Mouse (Mus musculus): Measurements from ENCODE around the gene C130032M10Rik. TPM values are rescaled to one million over a fixed set of nuclear protein-coding genes. Genes with fewer than 3 reads are reported as not detected.
A peak's percentile ranks its signal among the peaks of the same experiment; 100 is the strongest.

Gene C130032M10Rik
- polyA plus RNA-seq (2012; rRNA removed) (1.9 and 2.0 TPM in 2 replicates), polyA plus RNA-seq (2014; fragmentation: Nextera tagmentation; extraction: Ambion mirVana) (1.3 and 3.4 TPM in 2 replicates)

DNA sequence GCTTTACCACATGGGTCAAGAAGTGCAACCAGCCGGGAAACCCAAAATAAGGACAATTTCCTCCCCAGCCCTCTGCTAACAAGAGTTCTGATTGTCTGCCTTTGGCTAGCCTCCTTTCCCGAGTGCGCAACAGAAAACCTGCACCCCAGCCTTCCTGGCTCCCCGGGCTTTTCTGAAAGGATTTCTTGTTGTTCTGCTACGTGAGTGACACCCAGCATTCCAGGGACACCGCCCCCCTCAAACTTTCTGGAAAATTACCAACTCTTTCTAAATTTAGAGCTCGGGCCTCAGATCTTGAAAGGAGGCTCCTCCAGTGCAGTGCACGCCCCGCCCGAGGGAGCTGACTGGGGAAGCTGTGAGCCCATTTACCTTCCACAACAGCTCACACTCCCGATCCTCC lies at the start of gene C130032M10Rik:
Gene C130032M10Rik, plus strand, starts transcription at position 334 of the 400 bp plus-strand sequence.
- peaks cover 16% of the 10 kb centered on the region for H3K36me3 ChIP-seq (ENCODE audit: control insufficient read depth, insufficient read depth, low read length)
- H3K27me3 ChIP-seq (ENCODE audit: control insufficient read depth, insufficient read depth, low read length), result no peaks in the 10 kb centered on the region
- WGBS, result 72% methylated on average over 11 of the region's 11 CpGs
- peaks cover 15% of the 10 kb centered on the region for H3K9me3 ChIP-seq (ENCODE audit: control insufficient read depth, low read length)
- H3K4me2 ChIP-seq (replicated peaks; ENCODE audit: low read depth, low read length, severe bottlenecking), result no peak within 1 kb of the TSS
- no peak within 1 kb of the TSS for H3K9ac ChIP-seq (ENCODE audit: low read depth, low read length, severe bottlenecking)
- DNase-seq (ENCODE audit: low spot score) (no peak), ATAC-seq (ENCODE audit: low FRiP score, low read depth) (peak; percentile 23; the same call in 1 of the 2 replicates)
- no peaks in the 10 kb centered on the region for H3K4me1 ChIP-seq (ENCODE audit: control insufficient read depth, insufficient read depth, low read length)
- H3K4me3 ChIP-seq (replicated peaks; ENCODE audit: low read length), result no peak within 1 kb of the TSS
- TF ChIP-seq POLR2A (IDR thresholded peaks at IDR 0.05; ENCODE audit: borderline replicate concordance, extremely low read depth, insufficient read depth, insufficient read length), result no peak
- H3K27ac ChIP-seq (replicated peaks; ENCODE audit: low read depth, low read length), result peak within 1 kb of the TSS; percentile 41; the same call in 1 of the 2 replicates

DNA sequence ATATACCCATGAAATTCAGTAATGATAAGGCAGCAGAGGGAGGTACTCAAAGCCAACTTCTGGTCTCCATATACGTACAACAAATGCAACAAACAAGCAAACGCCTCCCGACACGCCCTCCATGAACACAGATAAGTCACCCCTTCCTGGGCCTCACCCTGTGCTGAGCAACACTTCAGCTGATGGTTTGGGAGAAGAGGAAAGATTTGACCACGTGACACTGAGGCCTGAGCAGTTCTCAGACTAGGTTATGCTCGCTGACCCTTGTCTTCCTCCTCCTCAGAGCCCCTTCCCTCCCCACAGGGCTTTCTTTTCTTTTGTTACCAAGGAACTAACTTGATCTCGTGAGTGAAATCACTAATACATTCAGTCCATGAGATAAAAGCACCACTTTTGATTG lies 48.6 kb upstream of the C130032M10Rik start:
- no peaks in the 10 kb centered on the region for H3K9me3 ChIP-seq (ENCODE audit: control insufficient read depth, low read length)
- 87% methylated on average over 7 of the region's 7 CpGs for WGBS
- ATAC-seq (ENCODE audit: low FRiP score, low read depth), result no peak
- no peak overlapping the region for H3K9ac ChIP-seq (ENCODE audit: low read depth, low read length, severe bottlenecking)
- H3K4me1 ChIP-seq (ENCODE audit: control insufficient read depth, insufficient read depth, low read length), result no peaks in the 10 kb centered on the region
- no peak overlapping the region for H3K4me2 ChIP-seq (replicated peaks; ENCODE audit: low read depth, low read length, severe bottlenecking)
- no peak for TF ChIP-seq POLR2A (IDR thresholded peaks at IDR 0.05; ENCODE audit: borderline replicate concordance, extremely low read depth, insufficient read depth, insufficient read length)
- no peak overlapping the region for H3K4me3 ChIP-seq (replicated peaks; ENCODE audit: low read length)
- peaks cover 31% of the 10 kb centered on the region for H3K36me3 ChIP-seq (ENCODE audit: control insufficient read depth, insufficient read depth, low read length)
- no peak for DNase-seq (ENCODE audit: low spot score)
- no peak overlapping the region for H3K27ac ChIP-seq (replicated peaks; ENCODE audit: low read depth, low read length)
- no peaks in the 10 kb centered on the region for H3K27me3 ChIP-seq (ENCODE audit: control insufficient read depth, insufficient read depth, low read length)

DNA sequence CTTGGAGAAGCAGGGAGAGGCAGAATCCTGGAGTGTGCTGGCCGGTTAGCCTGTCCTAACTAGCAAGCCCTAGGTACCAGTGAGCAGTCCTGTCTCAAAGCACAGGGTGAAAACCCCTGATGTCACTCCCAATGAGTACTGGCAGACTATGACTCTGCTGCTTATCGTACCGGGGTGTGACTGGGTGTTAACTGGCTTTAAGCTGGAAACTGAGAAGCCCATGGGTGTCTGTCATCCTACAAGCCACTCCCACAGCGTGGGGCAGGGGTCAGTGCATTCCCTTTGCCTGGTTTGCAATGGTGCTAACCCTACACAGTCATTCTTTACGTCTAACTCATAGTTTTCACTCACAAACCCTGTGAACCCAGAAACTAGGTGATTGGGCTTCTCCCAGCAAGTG lies 47.3 kb upstream of the C130032M10Rik start:
- no peak for ATAC-seq (ENCODE audit: low FRiP score, low read depth)
- 76% methylated on average over 5 of the region's 5 CpGs for WGBS
- TF ChIP-seq POLR2A (IDR thresholded peaks at IDR 0.05; ENCODE audit: borderline replicate concordance, extremely low read depth, insufficient read depth, insufficient read length), result no peak
- Histone ChIP-seq H3K4me3 (replicated peaks; ENCODE audit: low read length) (no peak overlapping the region), H3K27ac (replicated peaks; ENCODE audit: low read depth, low read length) (no peak overlapping the region), H3K9me3 (ENCODE audit: control insufficient read depth, low read length) (no peaks in the 10 kb centered on the region), H3K4me2 (replicated peaks; ENCODE audit: low read depth, low read length, severe bottlenecking) (no peak overlapping the region), H3K36me3 (ENCODE audit: control insufficient read depth, insufficient read depth, low read length) (peaks cover 25% of the 10 kb centered on the region), H3K9ac (ENCODE audit: low read depth, low read length, severe bottlenecking) (no peak overlapping the region), H3K27me3 (ENCODE audit: control insufficient read depth, insufficient read depth, low read length) (no peaks in the 10 kb centered on the region), H3K4me1 (ENCODE audit: control insufficient read depth, insufficient read depth, low read length) (no peaks in the 10 kb centered on the region)
- no peak for DNase-seq (ENCODE audit: low spot score)

DNA sequence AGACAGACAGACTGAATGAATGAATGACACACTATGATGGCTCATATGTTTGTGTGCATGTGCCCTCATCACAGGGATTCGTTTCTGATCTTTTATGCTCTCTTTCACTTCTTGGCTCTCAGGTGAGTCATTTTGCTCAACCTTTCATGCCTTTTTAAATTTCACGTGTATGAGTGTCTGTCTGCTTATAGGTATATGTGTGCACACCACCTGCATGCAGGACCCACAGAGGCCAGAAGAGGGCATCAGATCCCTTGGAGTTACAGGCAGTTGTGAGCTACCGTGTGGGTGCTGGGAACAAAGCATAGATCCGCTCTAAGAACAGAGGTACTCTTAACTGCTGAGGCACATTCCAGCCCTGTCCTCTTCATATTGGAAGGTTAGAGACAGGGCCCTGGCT lies 46.8 kb upstream of the C130032M10Rik start:
- no peak overlapping the region for H3K4me2 ChIP-seq (replicated peaks; ENCODE audit: low read depth, low read length, severe bottlenecking)
- H3K36me3 ChIP-seq (ENCODE audit: control insufficient read depth, insufficient read depth, low read length), result peaks cover 23% of the 10 kb centered on the region
- no peak overlapping the region for H3K27ac ChIP-seq (replicated peaks; ENCODE audit: low read depth, low read length)
- no peak for DNase-seq (ENCODE audit: low spot score)
- ATAC-seq (ENCODE audit: low FRiP score, low read depth), result no peak
- no peak overlapping the region for H3K9ac ChIP-seq (ENCODE audit: low read depth, low read length, severe bottlenecking)
- H3K4me1 ChIP-seq (ENCODE audit: control insufficient read depth, insufficient read depth, low read length), result no peaks in the 10 kb centered on the region
- no peak for TF ChIP-seq POLR2A (IDR thresholded peaks at IDR 0.05; ENCODE audit: borderline replicate concordance, extremely low read depth, insufficient read depth, insufficient read length)
- no peak overlapping the region for H3K4me3 ChIP-seq (replicated peaks; ENCODE audit: low read length)
- no peaks in the 10 kb centered on the region for H3K9me3 ChIP-seq (ENCODE audit: control insufficient read depth, low read length)
- 94% methylated on average over 4 of the region's 4 CpGs for WGBS
- H3K27me3 ChIP-seq (ENCODE audit: control insufficient read depth, insufficient read depth, low read length), result no peaks in the 10 kb centered on the region

DNA sequence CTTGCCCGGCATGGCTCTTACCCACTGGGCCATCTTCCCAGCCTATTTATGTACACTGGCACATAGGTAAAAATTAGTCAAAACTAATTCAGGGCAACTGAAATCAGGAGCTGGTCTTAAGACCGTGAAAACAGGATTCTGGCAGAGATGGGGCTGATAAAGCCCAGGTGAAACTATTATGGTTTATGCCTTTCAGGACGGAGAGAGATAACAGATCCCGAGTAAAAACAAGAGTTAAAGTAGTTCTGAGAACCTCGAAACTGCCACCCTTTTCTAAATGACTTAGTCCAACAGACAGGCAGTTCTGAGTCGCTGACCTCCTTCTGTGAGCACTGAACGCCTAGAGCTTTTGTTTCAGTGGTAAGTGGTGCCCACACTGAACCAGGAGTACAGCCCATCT lies 43.6 kb upstream of the C130032M10Rik start:
- Histone ChIP-seq H3K4me3 (replicated peaks; ENCODE audit: low read length) (no peak overlapping the region), H3K27ac (replicated peaks; ENCODE audit: low read depth, low read length) (no peak overlapping the region), H3K9ac (ENCODE audit: low read depth, low read length, severe bottlenecking) (no peak overlapping the region), H3K4me1 (ENCODE audit: control insufficient read depth, insufficient read depth, low read length) (no peaks in the 10 kb centered on the region), H3K9me3 (ENCODE audit: control insufficient read depth, low read length) (no peaks in the 10 kb centered on the region), H3K27me3 (ENCODE audit: control insufficient read depth, insufficient read depth, low read length) (no peaks in the 10 kb centered on the region), H3K4me2 (replicated peaks; ENCODE audit: low read depth, low read length, severe bottlenecking) (no peak overlapping the region), H3K36me3 (ENCODE audit: control insufficient read depth, insufficient read depth, low read length) (peaks cover 7% of the 10 kb centered on the region; the same call in 1 of the 2 replicates)
- no peak for TF ChIP-seq POLR2A (IDR thresholded peaks at IDR 0.05; ENCODE audit: borderline replicate concordance, extremely low read depth, insufficient read depth, insufficient read length)
- DNase-seq (ENCODE audit: low spot score) (no peak), ATAC-seq (ENCODE audit: low FRiP score, low read depth) (no peak)
- 83% methylated on average over 7 of the region's 7 CpGs for WGBS

DNA sequence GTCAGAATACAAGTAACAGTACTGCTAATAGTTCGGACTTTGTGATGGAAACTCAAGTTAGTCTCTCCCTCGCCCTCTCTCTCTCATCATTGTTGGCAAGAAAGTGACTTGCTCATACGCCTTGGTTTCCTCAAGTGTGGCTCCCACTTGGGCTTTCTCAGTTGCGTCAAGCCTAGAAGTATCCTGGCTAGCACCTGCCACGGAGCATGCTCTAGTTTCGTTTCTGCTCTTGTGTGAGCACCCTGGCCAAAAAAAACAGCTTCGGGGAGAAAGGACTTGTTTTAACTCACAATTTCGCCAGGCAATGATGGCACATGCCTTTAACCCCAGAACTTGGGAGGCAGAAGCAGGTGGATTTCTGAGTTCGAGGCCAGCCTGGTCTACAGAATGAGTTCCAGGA lies 38.5 kb upstream of the C130032M10Rik start:
- H3K9ac ChIP-seq (ENCODE audit: low read depth, low read length, severe bottlenecking), result no peak overlapping the region
- 92% methylated on average over 9 of the region's 9 CpGs for WGBS
- no peak for ATAC-seq (ENCODE audit: low FRiP score, low read depth)

More for the DNA sequence above, 38.5 kb upstream of the C130032M10Rik start:
- H3K4me2 ChIP-seq (replicated peaks; ENCODE audit: low read depth, low read length, severe bottlenecking), result no peak overlapping the region
- no peaks in the 10 kb centered on the region for H3K36me3 ChIP-seq (ENCODE audit: control insufficient read depth, insufficient read depth, low read length)
- DNase-seq (ENCODE audit: low spot score), result no peak
- H3K4me3 ChIP-seq (replicated peaks; ENCODE audit: low read length), result no peak overlapping the region
- no peaks in the 10 kb centered on the region for H3K27me3 ChIP-seq (ENCODE audit: control insufficient read depth, insufficient read depth, low read length)
- no peak overlapping the region for H3K27ac ChIP-seq (replicated peaks; ENCODE audit: low read depth, low read length)
- H3K4me1 ChIP-seq (ENCODE audit: control insufficient read depth, insufficient read depth, low read length), result no peaks in the 10 kb centered on the region
- H3K9me3 ChIP-seq (ENCODE audit: control insufficient read depth, low read length), result no peaks in the 10 kb centered on the region
- TF ChIP-seq POLR2A (IDR thresholded peaks at IDR 0.05; ENCODE audit: borderline replicate concordance, extremely low read depth, insufficient read depth, insufficient read length), result no peak
